Mouse (Mus musculus) lung, adult 2 months (tissue): ENCODE results near the gene Madcam1.

Experiments used
- CTCF ChIP-seq: fragments of 200-500 bp; IDR thresholded peaks from 2 replicates; pipeline ENCODE4 v1.5.1; 2011; ENCODE audit warnings: mild to moderate bottlenecking, low read length, control low read depth; ENCODE audit not compliant: insufficient read depth
- POLR2A ChIP-seq: fragments of 200-500 bp; IDR thresholded peaks from 2 replicates; pipeline ENCODE4 v1.6.1; 2011; ENCODE audit warnings: low read depth, mild to moderate bottlenecking, control low read depth, low read length, borderline replicate concordance; ENCODE audit errors: extremely low read depth

GRCm38 (mm10) chr10:79671396-79672087, 7.2 kb downstream of the Madcam1 start:
- no peak for TF ChIP-seq CTCF
- no peak for TF ChIP-seq POLR2A
